ENCODE assay signal across 8 mouse cellular contexts in genomic region chr3:115793344-115794059, GRCm38 (mm10).
A peak's percentile ranks its signal among the peaks of the same experiment; 100 is the strongest.
DNase-seq lines count a peak whose midpoint lies in the region; ATAC-seq and TF ChIP-seq lines count a peak whose summit lies in the region.

No protein-coding gene starts in this region.

- H3K36me3 ChIP-seq in limb, embryonic 13.5 days = no peaks in the 10 kb centered on the region
- H3K36me3 ChIP-seq in limb, embryonic 10.5 days = no peaks in the 10 kb centered on the region
- no peaks in the 10 kb centered on the region for H3K36me3 ChIP-seq in intestine, embryonic 15.5 days

- 0 out of 2 replicates have a peak, but pooled peaks have one; percentile 51 for ATAC-seq in limb, embryonic 13.5 days (ENCODE audit: low FRiP score, low read depth)
- ATAC-seq in intestine, embryonic 15.5 days = peak; percentile 53

- no peak for TF ChIP-seq POLR2A in lung, adult 2 months (IDR thresholded peaks at IDR 0.05; ENCODE audit: borderline replicate concordance, extremely low read depth, low read depth, low read length)

- H3K9me3 ChIP-seq in limb, embryonic 13.5 days = no peaks in the 10 kb centered on the region
- H3K9me3 ChIP-seq in limb, embryonic 10.5 days (replicated peaks) = no peaks in the 10 kb centered on the region
- no peaks in the 10 kb centered on the region for H3K9me3 ChIP-seq in intestine, embryonic 15.5 days

- no peak for DNase-seq in limb, embryonic 10.5 days (ENCODE audit: low spot score)
- peak; percentile 11 for DNase-seq in c-Kit-positive CD71-positive TER-119-positive erythroid progenitor cells, embryonic 14.5 days (ENCODE audit: low spot score)
- peak; percentile 33 for DNase-seq in lung, adult 2 months
- peak; percentile 63 to 66 for DNase-seq in spleen, postnatal 36 days (ENCODE audit: low spot score in 2 of 2)
- DNase-seq in right cerebral cortex, postnatal 36 days (ENCODE audit: low spot score in 2 of 2) = no peak
- DNase-seq in gastrocnemius, postnatal 14 days = no peak

- 0 out of 2 replicates have a peak overlapping the region, but pooled peaks have one; percentile 5 for H3K4me2 ChIP-seq in limb, embryonic 13.5 days (replicated peaks)
- peak overlapping the region; percentile 5; the same call in 1 of the 2 replicates for H3K4me2 ChIP-seq in intestine, embryonic 15.5 days (replicated peaks)

- peak; percentile 50 for TF ChIP-seq CTCF in lung, adult 2 months (IDR thresholded peaks at IDR 0.05; ENCODE audit: insufficient read depth, low read length)

- H3K27me3 ChIP-seq in limb, embryonic 13.5 days = no peaks in the 10 kb centered on the region; the same call in 1 of the 2 replicates
- H3K27me3 ChIP-seq in limb, embryonic 10.5 days (ENCODE audit: low read depth, poor library complexity, severe bottlenecking) = no peaks in the 10 kb centered on the region
- H3K27me3 ChIP-seq in intestine, embryonic 15.5 days (replicated peaks) = no peaks in the 10 kb centered on the region

- H3K9ac ChIP-seq in limb, embryonic 13.5 days = no peak overlapping the region
- no peak overlapping the region for H3K9ac ChIP-seq in intestine, embryonic 15.5 days

- intact Hi-C loops in gastrocnemius, postnatal 14 days (cut with DNase I; ENCODE audit: low total_unique reads) = no loop called here

- peaks cover 4% of the 10 kb centered on the region for H3K4me1 ChIP-seq in limb, embryonic 13.5 days
- H3K4me1 ChIP-seq in limb, embryonic 10.5 days = 0 out of 2 replicates have a peak, but pooled peaks cover 4% of the 10 kb centered on the region
- H3K4me1 ChIP-seq in intestine, embryonic 15.5 days (replicated peaks) = no peaks in the 10 kb centered on the region
- H3K4me1 ChIP-seq in lung, adult 2 months (ENCODE audit: control insufficient read depth, insufficient read depth, low read length) = no peaks in the 10 kb centered on the region

- WGBS in limb, embryonic 13.5 days = 47% methylated on average over 12 of the region's 12 CpGs
- 57% methylated on average over 12 of the region's 12 CpGs for WGBS in limb, embryonic 10.5 days
- WGBS in intestine, embryonic 15.5 days = 25% methylated on average over 12 of the region's 12 CpGs
- 10% methylated on average over 12 of the region's 12 CpGs for WGBS in lung, adult 2 months

- H3K4me3 ChIP-seq in limb, embryonic 13.5 days = no peak overlapping the region
- no peak overlapping the region for H3K4me3 ChIP-seq in limb, embryonic 10.5 days
- H3K4me3 ChIP-seq in intestine, embryonic 15.5 days (replicated peaks) = no peak overlapping the region
- no peak overlapping the region for H3K4me3 ChIP-seq in lung, adult 2 months (replicated peaks; ENCODE audit: extremely low read depth, low read depth, low read length)

- H3K27ac ChIP-seq in limb, embryonic 13.5 days = no peak overlapping the region
- no peak overlapping the region for H3K27ac ChIP-seq in limb, embryonic 10.5 days
- no peak overlapping the region for H3K27ac ChIP-seq in intestine, embryonic 15.5 days

Comparison
In these comparisons a context has a peak if more than half of its experiments do, and no peak if none do; other contexts are left out.
1. DNase-seq: peak in c-Kit-positive CD71-positive TER-119-positive erythroid progenitor cells, embryonic 14.5 days (single experiment), lung, adult 2 months (single experiment) and spleen, postnatal 36 days (2 of 2); none in limb, embryonic 10.5 days (single experiment), right cerebral cortex, postnatal 36 days (0 of 2) and gastrocnemius, postnatal 14 days (single experiment).